Mouse (Mus musculus) subcutaneous adipose tissue, adult 2 months (tissue): ENCODE data around the gene Dlx1. TPM values are rescaled to one million over a fixed set of nuclear protein-coding genes. Genes with fewer than 3 reads are reported as not detected.

Experiments
- polyA plus RNA-seq: library from polyadenylated mRNA; depleted of rRNA; stranded (reverse); fragments of >200 nt; gene quantifications from 2 replicates; pipeline ENCODE4 v1.2.3, GENCODE M21; 2012; ENCODE audit warnings: low replicate concordance; rRNA removed

The Dlx1 gene
- polyA plus RNA-seq: 0.10 TPM in 1 of 2 replicates, not detected in the other

DNA sequence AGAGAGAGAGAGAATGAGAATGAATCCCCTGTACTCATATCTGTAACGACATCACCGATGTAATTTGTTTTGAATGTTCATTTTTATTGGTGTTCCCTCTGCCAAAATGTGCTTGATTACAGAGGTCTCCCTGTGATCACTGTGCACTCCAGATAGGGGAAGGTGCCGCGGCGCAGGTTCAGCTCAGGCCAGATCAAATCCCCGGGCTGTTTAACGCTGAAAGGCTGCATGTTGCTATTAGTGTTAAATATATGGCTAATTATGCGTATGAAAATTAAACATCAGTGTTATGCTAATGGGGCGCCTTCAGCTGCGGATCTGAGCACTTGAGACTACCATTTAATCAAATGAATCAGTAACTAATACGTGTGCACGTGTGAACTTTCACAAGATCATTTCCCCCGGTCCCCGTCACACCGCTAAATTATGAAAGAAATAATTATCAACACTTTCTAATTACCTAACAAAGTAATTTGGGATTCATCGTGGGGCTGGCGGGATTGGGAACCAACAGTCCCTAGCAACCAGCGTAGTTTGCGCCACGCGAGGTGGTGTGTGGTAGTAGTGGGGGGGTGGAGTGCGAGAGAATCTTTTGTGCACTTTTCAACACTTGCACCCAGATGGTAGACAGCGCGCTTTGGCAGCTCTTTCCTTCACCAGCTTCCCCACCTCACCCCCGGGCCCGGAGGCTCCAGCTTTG lies at the start of gene Dlx1:
Gene Dlx1 (plus strand): TSS at position 100 of the 700 bp plus-strand sequence.

DNA sequence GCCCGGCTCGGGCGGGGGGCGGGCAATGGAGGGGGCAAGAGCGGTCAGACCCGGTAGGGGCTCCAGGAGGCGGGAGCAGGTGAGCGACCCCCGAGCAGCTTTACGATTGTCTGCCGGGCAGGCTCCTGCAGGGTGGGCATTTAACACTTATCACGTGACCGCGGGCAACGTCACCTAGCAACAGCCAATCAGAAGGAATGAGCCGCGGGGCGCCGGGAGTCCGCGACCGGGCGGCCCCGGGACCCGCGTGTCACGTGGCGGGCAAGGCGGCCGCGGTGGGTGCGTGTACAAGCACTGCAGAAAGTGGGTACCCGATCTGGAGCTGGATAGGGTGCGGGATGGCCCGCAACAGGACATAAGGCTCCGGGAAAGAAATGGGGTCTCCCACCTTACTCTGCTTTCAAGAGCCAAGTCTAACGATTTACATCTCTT lies 18.7 kb downstream of the Dlx1 start, which contains the start of gene Dlx2:
Gene Dlx2 (minus strand): TSS at position 115 of the 432 bp plus-strand sequence.

Other genes with a start within 250 kb of the Dlx1 start
- 15.9 and 48.7 TPM in 2 replicates for gene Slc25a12, start 160.4 kb upstream of the Dlx1 start, polyA plus RNA-seq
- gene Hat1, start 139.2 kb upstream of the Dlx1 start, polyA plus RNA-seq: 4.3 and 8.4 TPM in 2 replicates
- gene Metap1d, start 74.8 kb upstream of the Dlx1 start, polyA plus RNA-seq: 35.6 and 36.9 TPM in 2 replicates
- not detected in 2 replicates for gene Dlx2, start 18.6 kb downstream of the Dlx1 start, polyA plus RNA-seq
- 61.3 and 101 TPM in 2 replicates for gene Itga6, start 217.5 kb downstream of the Dlx1 start, polyA plus RNA-seq